Mouse (Mus musculus): ENCODE measurements around the gene Slc5a5.

DNA sequence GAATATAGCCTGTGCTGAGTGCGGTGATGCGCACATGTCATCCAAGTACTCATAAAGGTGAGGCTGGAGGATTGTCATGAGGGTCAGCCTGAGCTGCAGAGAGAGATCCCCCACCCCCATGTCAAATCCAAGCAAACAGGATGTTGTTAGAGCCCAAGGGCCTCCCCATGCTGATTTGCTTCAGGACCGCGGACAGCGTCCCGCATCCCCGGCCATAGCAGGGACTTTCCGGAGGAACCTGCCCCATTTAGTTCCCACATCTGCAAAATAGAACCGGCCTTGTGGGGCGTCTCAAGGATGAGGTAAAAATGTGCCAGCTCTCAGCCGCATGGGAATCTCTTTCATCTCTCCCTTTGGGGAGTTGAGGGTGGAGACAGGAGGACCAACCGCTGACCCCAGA lies 6.9 kb downstream of the Slc5a5 start:
- TF ChIP-seq CTCF (IDR thresholded peaks at IDR 0.05; ENCODE audit: low read depth) (no peak), EP300 (IDR thresholded peaks at IDR 0.05; ENCODE audit: low read depth) (no peak)

All from liver, postnatal 0 days (tissue).